Mouse (Mus musculus) stomach, postnatal 0 days (tissue): ENCODE measurements around the gene Olfr725.

Experiments
- CTCF ChIP-seq: IDR thresholded peaks from 2 replicates; pipeline ENCODE4 v1.5.1; 2016; ENCODE audit warnings: antibody characterized with exemption, low read depth, mild to moderate bottlenecking, moderate library complexity
- EP300 ChIP-seq: optimal IDR thresholded peaks from 2 replicates; pipeline ENCODE3; 2016; ENCODE audit warnings: antibody characterized with exemption

- TF ChIP-seq CTCF (no peak), EP300 (no peak)
These were observed 13.8 kb downstream of the Olfr725 start for GRCm38 (mm10) chr14:50026371-50026770.
